Mouse (Mus musculus): ENCODE results near the gene Ppp1r15b.

DNA sequence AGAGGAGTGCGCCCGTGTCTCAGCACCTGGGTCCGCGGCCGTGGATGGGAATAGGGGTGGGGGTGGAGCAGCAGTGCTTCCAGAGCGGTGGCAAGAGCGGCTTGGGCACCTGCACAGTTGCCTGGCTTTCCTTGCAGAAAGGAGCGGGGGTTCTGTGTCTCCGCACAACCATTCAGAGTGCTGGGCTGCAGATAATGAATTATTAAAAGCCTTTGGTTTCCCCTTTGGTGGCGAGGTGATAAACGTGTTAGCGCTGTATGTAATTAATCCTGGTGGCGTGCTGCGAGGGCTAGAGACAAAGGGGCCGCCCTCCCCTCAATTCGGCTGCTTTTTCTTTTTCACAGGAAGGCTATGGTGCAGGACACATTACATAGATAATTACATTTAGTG lies 51.8 kb downstream of the Ppp1r15b start:
- TF ChIP-seq CTCF (IDR thresholded peaks at IDR 0.05; ENCODE audit: low read depth) (no peak), EP300 (optimal IDR thresholded peaks at IDR 0.05) (no peak)
